Mouse (Mus musculus): ENCODE data around the gene Neto2.

- TF ChIP-seq POLR2A (IDR thresholded peaks at IDR 0.05; ENCODE audit: borderline replicate concordance, control insufficient read depth, low read depth, low read length) (no peak), CTCF (IDR thresholded peaks at IDR 0.05; ENCODE audit: control insufficient read depth, insufficient read depth, low read length) (no peak)
Observed at GRCm38 (mm10) chr8:85608836-85609235, 91.9 kb downstream of the Neto2 start.

Data from bone marrow, adult 2 months (tissue).